Mouse (Mus musculus) lung, adult 2 months (tissue): Measurements from ENCODE around the gene Cish.

Experiments
- CTCF ChIP-seq: fragments of 200-500 bp; IDR thresholded peaks from 2 replicates; pipeline ENCODE4 v1.5.1; 2011; ENCODE audit warnings: mild to moderate bottlenecking, low read length, control low read depth; ENCODE audit not compliant: insufficient read depth
- POLR2A ChIP-seq: fragments of 200-500 bp; IDR thresholded peaks from 2 replicates; pipeline ENCODE4 v1.6.1; 2011; ENCODE audit warnings: low read depth, mild to moderate bottlenecking, control low read depth, low read length, borderline replicate concordance; ENCODE audit errors: extremely low read depth

DNA sequence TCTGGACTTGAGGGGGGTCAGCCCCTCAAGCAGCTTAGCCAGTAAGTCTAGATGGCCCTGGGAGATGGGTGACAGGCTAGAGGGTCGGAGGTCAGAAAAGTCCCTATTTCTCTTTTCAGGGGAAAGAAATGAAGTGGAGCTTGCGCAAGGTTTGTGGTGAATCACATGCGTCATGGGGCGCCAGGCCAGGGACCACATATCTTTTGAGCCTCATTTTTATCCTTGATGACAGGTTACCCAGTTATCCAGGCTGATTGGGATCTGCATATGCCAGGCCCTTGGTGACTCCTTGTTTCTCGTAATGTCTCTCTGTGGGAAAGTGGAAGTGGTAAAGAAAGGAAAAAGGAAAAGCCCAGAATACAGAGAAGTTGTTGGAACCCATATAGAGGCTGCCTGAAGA is 31.9 kb upstream of the Cish start:
- no peak for TF ChIP-seq CTCF
- TF ChIP-seq POLR2A, result no peak
